Mouse (Mus musculus) stomach, embryonic 15.5 days (tissue): ENCODE results near the gene Malsu1. TPM values are rescaled to one million over a fixed set of nuclear protein-coding genes. Genes with fewer than 3 reads are reported as not detected.

Experiments used
- ATAC-seq: fragments of 200-750 bp; cut with Nextera tagmentation; 2 replicates; pipeline ENCODE4 v1.8.0; 2017; ENCODE audit warnings: low read depth, moderate number of reproducible peaks, moderate TSS enrichment; ENCODE audit not compliant: insufficient read depth, low FRiP score
- H3K27ac ChIP-seq: fragments of 300-500 bp; sonication (generic); 2 replicates; pipeline ENCODE4 v1.5.1; 2015; ENCODE audit warnings: mild to moderate bottlenecking, inconsistent platforms
- H3K27me3 ChIP-seq: fragments of 300-500 bp; sonication (generic); replicated peaks from 2 replicates; pipeline ENCODE4 v1.6.1; 2015; ENCODE audit warnings: inconsistent platforms
- H3K36me3 ChIP-seq: fragments of 300-500 bp; sonication (generic); 2 replicates; pipeline ENCODE4 v1.6.1; 2015; ENCODE audit warnings: inconsistent platforms
- H3K4me1 ChIP-seq: fragments of 300-500 bp; sonication (generic); 2 replicates; pipeline ENCODE4 v1.6.1; 2015; ENCODE audit warnings: inconsistent platforms
- H3K4me2 ChIP-seq: fragments of 300-500 bp; sonication (generic); 2 replicates; pipeline ENCODE4 v1.6.1; 2015; ENCODE audit warnings: mild to moderate bottlenecking, inconsistent platforms
- H3K4me3 ChIP-seq: fragments of 300-500 bp; sonication (generic); replicated peaks from 2 replicates; pipeline ENCODE4 v1.5.1; 2015; ENCODE audit warnings: inconsistent platforms
- H3K9ac ChIP-seq: fragments of 300-500 bp; sonication (generic); 2 replicates; pipeline ENCODE4 v1.6.1; 2015; ENCODE audit warnings: inconsistent platforms
- H3K9me3 ChIP-seq: fragments of 300-500 bp; sonication (generic); 2 replicates; pipeline ENCODE4 v1.6.1; 2016; ENCODE audit warnings: inconsistent platforms
- WGBS: fragments of 180-500 bp; shearing (Covaris S2); methylation state at CpG from one replicate; pipeline ENCODE4 v1.1.7; 2015; 5-methylcytosine and 5-hydroxymethylcytosine counted together
- polyA plus RNA-seq: library from polyadenylated mRNA; unstranded; fragments of >200 nt; fragmentation: Nextera tagmentation; extraction: Ambion mirVana; gene quantifications from 2 replicates; pipeline ENCODE4 v1.2.1, GENCODE M21; 2015

Gene Malsu1
- polyA plus RNA-seq, 1 experiment from 2014 or later: 76.9 TPM

- no peaks in the 10 kb centered on the region for H3K9me3 ChIP-seq
- no peak overlapping the region for H3K27ac ChIP-seq
- H3K9ac ChIP-seq: no peak overlapping the region
- ATAC-seq: no peak
- H3K4me2 ChIP-seq: no peak overlapping the region
- 96% methylated on average over 4 of the region's 4 CpGs for WGBS
- H3K36me3 ChIP-seq: peaks cover 38% of the 10 kb centered on the region
- H3K4me1 ChIP-seq: no peaks in the 10 kb centered on the region
- no peaks in the 10 kb centered on the region for H3K27me3 ChIP-seq
- no peak overlapping the region for H3K4me3 ChIP-seq
Measured at GRCm38 (mm10) chr6:49083008-49083407, 9.4 kb downstream of the Malsu1 start.

GRCm38 (mm10) chr6:49094968-49095367 lies 21.4 kb downstream of the Malsu1 start:
- ATAC-seq: no peak
- H3K9ac ChIP-seq: no peak overlapping the region
- no peak overlapping the region for H3K27ac ChIP-seq
- no peaks in the 10 kb centered on the region for H3K27me3 ChIP-seq
- H3K9me3 ChIP-seq: no peaks in the 10 kb centered on the region
- no peak overlapping the region for H3K4me3 ChIP-seq
- 84% methylated on average over 10 of the region's 10 CpGs for WGBS
- H3K36me3 ChIP-seq: peaks cover 37% of the 10 kb centered on the region
- no peak overlapping the region for H3K4me2 ChIP-seq
- H3K4me1 ChIP-seq: peaks cover 16% of the 10 kb centered on the region

GRCm38 (mm10) chr6:49096421-49096820 lies 22.8 kb downstream of the Malsu1 start:
- 67% methylated on average over 7 of the region's 7 CpGs for WGBS
- H3K4me1 ChIP-seq: peaks cover 16% of the 10 kb centered on the region
- no peaks in the 10 kb centered on the region for H3K9me3 ChIP-seq
- H3K27ac ChIP-seq: peak overlapping the region; percentile 71
- no peak for ATAC-seq
- H3K4me3 ChIP-seq: no peak overlapping the region
- no peak overlapping the region for H3K9ac ChIP-seq
- peaks cover 27% of the 10 kb centered on the region for H3K36me3 ChIP-seq
- no peak overlapping the region for H3K4me2 ChIP-seq
- H3K27me3 ChIP-seq: no peaks in the 10 kb centered on the region

GRCm38 (mm10) chr6:49096933-49097461 lies 23.4 kb downstream of the Malsu1 start:
- no peaks in the 10 kb centered on the region for H3K9me3 ChIP-seq
- H3K4me3 ChIP-seq: no peak overlapping the region
- peak; percentile 86 for ATAC-seq
- no peak overlapping the region for H3K9ac ChIP-seq
- H3K27ac ChIP-seq: peak overlapping the region; percentile 71
- H3K4me2 ChIP-seq: peak overlapping the region; percentile 17; the same call in 1 of the 2 replicates
- peaks cover 22% of the 10 kb centered on the region for H3K36me3 ChIP-seq
- WGBS: 27% methylated on average over 13 of the region's 13 CpGs
- peaks cover 16% of the 10 kb centered on the region for H3K4me1 ChIP-seq
- no peaks in the 10 kb centered on the region for H3K27me3 ChIP-seq

- Histone ChIP-seq H3K4me2 (peak overlapping the region; percentile 17; the same call in 1 of the 2 replicates), H3K4me3 (no peak overlapping the region)
Measured at GRCm38 (mm10) chr6:49097596-49098110, 24.1 kb downstream of the Malsu1 start.

GRCm38 (mm10) chr6:49099086-49099485 lies 25.5 kb downstream of the Malsu1 start:
- Histone ChIP-seq H3K9me3 (no peaks in the 10 kb centered on the region), H3K4me2 (no peak overlapping the region), H3K36me3 (peaks cover 17% of the 10 kb centered on the region), H3K27ac (no peak overlapping the region), H3K9ac (no peak overlapping the region), H3K4me3 (no peak overlapping the region), H3K4me1 (peaks cover 16% of the 10 kb centered on the region), H3K27me3 (no peaks in the 10 kb centered on the region)
- WGBS: 75% methylated on average over 1 of the region's 1 CpGs
- ATAC-seq: no peak

More at GRCm38 (mm10) chr6:49097596-49098110, 24.1 kb downstream of the Malsu1 start:
- Histone ChIP-seq H3K27me3 (no peaks in the 10 kb centered on the region), H3K9ac (no peak overlapping the region), H3K27ac (peak overlapping the region; percentile 71; the same call in 1 of the 2 replicates), H3K9me3 (no peaks in the 10 kb centered on the region), H3K4me1 (peaks cover 16% of the 10 kb centered on the region), H3K36me3 (peaks cover 25% of the 10 kb centered on the region)
- ATAC-seq: no peak
- WGBS: 83% methylated on average over 5 of the region's 5 CpGs

- WGBS: 82% methylated on average over 15 of the region's 15 CpGs
- Histone ChIP-seq H3K36me3 (peaks cover 29% of the 10 kb centered on the region), H3K4me3 (no peak overlapping the region)
Measured at GRCm38 (mm10) chr6:49106746-49107500, 33.3 kb downstream of the Malsu1 start.

GRCm38 (mm10) chr6:49109196-49109595 lies 35.6 kb downstream of the Malsu1 start:
- WGBS: 79% methylated on average over 2 of the region's 2 CpGs
- no peaks in the 10 kb centered on the region for H3K4me1 ChIP-seq
- peaks cover 27% of the 10 kb centered on the region for H3K36me3 ChIP-seq
- H3K4me3 ChIP-seq: no peak overlapping the region
- no peak for ATAC-seq
- H3K9me3 ChIP-seq: no peaks in the 10 kb centered on the region
- H3K9ac ChIP-seq: no peak overlapping the region
- H3K4me2 ChIP-seq: no peak overlapping the region
- H3K27ac ChIP-seq: no peak overlapping the region
- H3K27me3 ChIP-seq: no peaks in the 10 kb centered on the region

More at GRCm38 (mm10) chr6:49106746-49107500, 33.3 kb downstream of the Malsu1 start:
- no peak for ATAC-seq
- no peak overlapping the region for H3K9ac ChIP-seq
- no peaks in the 10 kb centered on the region for H3K27me3 ChIP-seq
- H3K27ac ChIP-seq: no peak overlapping the region
- no peaks in the 10 kb centered on the region for H3K9me3 ChIP-seq
- no peaks in the 10 kb centered on the region for H3K4me1 ChIP-seq
- no peak overlapping the region for H3K4me2 ChIP-seq

- WGBS: 88% methylated on average over 7 of the region's 7 CpGs
- no peak overlapping the region for H3K9ac ChIP-seq
- no peaks in the 10 kb centered on the region for H3K27me3 ChIP-seq
- H3K27ac ChIP-seq: no peak overlapping the region
- peaks cover 13% of the 10 kb centered on the region; the same call in 1 of the 2 replicates for H3K36me3 ChIP-seq
- no peak overlapping the region for H3K4me2 ChIP-seq
- no peaks in the 10 kb centered on the region for H3K4me1 ChIP-seq
- no peak overlapping the region for H3K4me3 ChIP-seq
- H3K9me3 ChIP-seq: no peaks in the 10 kb centered on the region
- no peak for ATAC-seq
Measured at GRCm38 (mm10) chr6:49113895-49114294, 40.3 kb downstream of the Malsu1 start.

- Histone ChIP-seq H3K27ac (no peak overlapping the region), H3K27me3 (no peaks in the 10 kb centered on the region), H3K9me3 (no peaks in the 10 kb centered on the region), H3K4me1 (no peaks in the 10 kb centered on the region), H3K4me3 (no peak overlapping the region), H3K9ac (no peak overlapping the region), H3K36me3 (0 out of 2 replicates have a peak, but pooled peaks cover 12% of the 10 kb centered on the region), H3K4me2 (no peak overlapping the region)
- WGBS: 91% methylated on average over 6 of the region's 6 CpGs
- ATAC-seq: no peak
Measured at GRCm38 (mm10) chr6:49114457-49114856, 40.9 kb downstream of the Malsu1 start.

- Histone ChIP-seq H3K27me3 (no peaks in the 10 kb centered on the region), H3K9me3 (no peaks in the 10 kb centered on the region), H3K4me3 (no peak overlapping the region), H3K9ac (no peak overlapping the region), H3K27ac (no peak overlapping the region), H3K4me2 (no peak overlapping the region), H3K36me3 (0 out of 2 replicates have a peak, but pooled peaks cover 7% of the 10 kb centered on the region), H3K4me1 (no peaks in the 10 kb centered on the region; the same call in 1 of the 2 replicates)
- 78% methylated on average over 5 of the region's 5 CpGs for WGBS
- ATAC-seq: no peak
Measured at GRCm38 (mm10) chr6:49115550-49115949, 42.0 kb downstream of the Malsu1 start.

- no peak for ATAC-seq
- no peak overlapping the region for H3K27ac ChIP-seq
- WGBS: 89% methylated on average over 8 of the region's 8 CpGs
Measured at GRCm38 (mm10) chr6:49116241-49116640, 42.6 kb downstream of the Malsu1 start.

More at GRCm38 (mm10) chr6:49116241-49116640, 42.6 kb downstream of the Malsu1 start:
- Histone ChIP-seq H3K9ac (no peak overlapping the region), H3K9me3 (no peaks in the 10 kb centered on the region), H3K4me1 (no peaks in the 10 kb centered on the region; the same call in 1 of the 2 replicates), H3K4me3 (no peak overlapping the region), H3K36me3 (0 out of 2 replicates have a peak, but pooled peaks cover 7% of the 10 kb centered on the region), H3K4me2 (no peak overlapping the region), H3K27me3 (no peaks in the 10 kb centered on the region)
